Mouse (Mus musculus) urinary bladder, postnatal 4 days (tissue): ENCODE data around the gene Fbf1.

Experiments
- DNase-seq, 2 experiments: peaks; one replicate each; pipeline ENCODE4 v3.0.0; 2021 to 2022; ENCODE audit warnings: low spot score in 2 of 2

The Fbf1 gene

GRCm38 (mm10) chr11:116167884-116168439 is at the start of gene Fbf1:
TSS of gene Fbf1 (minus strand) at chr11:116168166.
- peak; percentile 90 to 94 for DNase-seq

- no peak for DNase-seq
Observed at GRCm38 (mm10) chr11:116216549-116216948, 48.6 kb upstream of the Fbf1 start.

GRCm38 (mm10) chr11:116215991-116216390 is 48.0 kb upstream of the Fbf1 start:
- DNase-seq = no peak

GRCm38 (mm10) chr11:116215181-116215580 is 47.2 kb upstream of the Fbf1 start:
- DNase-seq = no peak

- DNase-seq = no peak
Observed at GRCm38 (mm10) chr11:116213877-116214510, 46.0 kb upstream of the Fbf1 start.

- no peak for DNase-seq
Observed at GRCm38 (mm10) chr11:116212847-116213246, 44.9 kb upstream of the Fbf1 start.

GRCm38 (mm10) chr11:116210696-116211095 is 42.7 kb upstream of the Fbf1 start:
- DNase-seq = no peak

GRCm38 (mm10) chr11:116209257-116209656 is 41.3 kb upstream of the Fbf1 start:
- no peak for DNase-seq

- DNase-seq = no peak
Observed at GRCm38 (mm10) chr11:116208660-116209059, 40.7 kb upstream of the Fbf1 start.

- DNase-seq = no peak
Observed at GRCm38 (mm10) chr11:116206678-116207077, 38.7 kb upstream of the Fbf1 start.

- DNase-seq = no peak
Observed at GRCm38 (mm10) chr11:116203150-116203549, 35.2 kb upstream of the Fbf1 start.

- no peak for DNase-seq
Observed at GRCm38 (mm10) chr11:116201151-116201550, 33.2 kb upstream of the Fbf1 start.

GRCm38 (mm10) chr11:116198639-116199531 is 30.9 kb upstream of the Fbf1 start, which contains the start of the genes Ten1 and Acox1:
TSS of gene Ten1 (plus strand) at chr11:116198855.
TSS of gene Acox1 (minus strand) at chr11:116199045.
- peak; percentile 96 to 97 for DNase-seq

- DNase-seq = no peak
Observed at GRCm38 (mm10) chr11:116198132-116198531, 30.2 kb upstream of the Fbf1 start.

GRCm38 (mm10) chr11:116197584-116197906 is 29.6 kb upstream of the Fbf1 start:
- no peak for DNase-seq

- no peak for DNase-seq
Observed at GRCm38 (mm10) chr11:116196866-116197583, 29.1 kb upstream of the Fbf1 start.

- DNase-seq = no peak
Observed at GRCm38 (mm10) chr11:116196336-116196735, 28.4 kb upstream of the Fbf1 start.

- DNase-seq = no peak
Observed at GRCm38 (mm10) chr11:116195252-116195651, 27.3 kb upstream of the Fbf1 start.

GRCm38 (mm10) chr11:116194619-116195018 is 26.7 kb upstream of the Fbf1 start:
- DNase-seq = no peak

- DNase-seq = no peak
Observed at GRCm38 (mm10) chr11:116187226-116187930, 19.4 kb upstream of the Fbf1 start.

GRCm38 (mm10) chr11:116186360-116186759 is 18.4 kb upstream of the Fbf1 start:
- no peak for DNase-seq
